Mouse (Mus musculus) kidney, postnatal 4 days (tissue): ENCODE measurements around the gene Pmf1.

Source experiments
- DNase-seq, 2 experiments: peaks; one replicate each; pipeline ENCODE4 v3.0.0; 2021; ENCODE audit warnings: mixed read lengths in 2 of 2

The Pmf1 gene

GRCm38 (mm10) chr3:88409741-88410644 is at the start of gene Pmf1:
TSS of gene Pmf1 (minus strand) at chr3:88410331.
- DNase-seq: peak; percentile 96 to 97

DNA sequence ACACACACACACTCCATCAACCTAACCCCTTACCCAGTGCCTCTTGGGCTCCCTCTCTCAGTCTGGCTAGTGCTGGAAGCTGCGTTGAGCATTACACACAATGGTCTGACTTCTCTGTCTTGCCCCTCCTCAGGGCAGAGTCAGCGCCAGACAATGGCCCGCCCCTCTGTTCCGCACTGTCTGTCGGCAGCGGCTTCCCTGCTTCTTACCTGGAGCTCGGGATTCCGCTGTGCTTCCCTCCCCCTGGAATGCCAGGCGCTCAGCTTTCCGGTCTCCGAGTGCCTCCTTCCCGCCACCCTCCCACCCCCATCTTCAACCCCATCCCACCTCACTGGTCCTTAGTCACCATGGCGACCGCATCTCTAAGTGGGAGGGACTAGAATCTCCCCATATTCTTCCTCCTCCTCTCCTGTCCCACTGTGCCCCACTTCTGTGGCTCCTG is 48.7 kb upstream of the Pmf1 start:
- peak; percentile 43 to 51 for DNase-seq

- DNase-seq: no peak
These were observed 46.8 kb upstream of the Pmf1 start for GRCm38 (mm10) chr3:88456746-88457532.

DNA sequence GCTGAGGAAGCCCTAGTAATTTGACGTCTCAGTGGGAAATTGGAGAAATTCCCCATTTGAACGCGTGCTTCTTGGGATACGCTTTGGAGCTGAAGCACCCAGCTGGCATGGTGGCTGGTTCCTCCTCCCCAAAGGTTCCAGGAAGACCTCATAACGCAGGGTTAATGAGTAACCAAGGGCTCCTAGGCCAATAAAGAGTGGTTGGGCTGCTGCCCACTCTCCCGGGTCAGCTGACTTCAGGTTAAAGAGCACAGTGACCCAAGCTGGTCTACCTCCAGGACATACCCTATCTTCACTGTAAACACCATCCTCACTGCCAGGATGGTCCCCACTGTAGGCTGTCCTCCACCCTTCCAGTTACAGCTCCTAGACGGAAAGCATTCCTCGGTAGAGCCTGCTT is 46.2 kb upstream of the Pmf1 start:
- peak; percentile 56 to 75 for DNase-seq

DNA sequence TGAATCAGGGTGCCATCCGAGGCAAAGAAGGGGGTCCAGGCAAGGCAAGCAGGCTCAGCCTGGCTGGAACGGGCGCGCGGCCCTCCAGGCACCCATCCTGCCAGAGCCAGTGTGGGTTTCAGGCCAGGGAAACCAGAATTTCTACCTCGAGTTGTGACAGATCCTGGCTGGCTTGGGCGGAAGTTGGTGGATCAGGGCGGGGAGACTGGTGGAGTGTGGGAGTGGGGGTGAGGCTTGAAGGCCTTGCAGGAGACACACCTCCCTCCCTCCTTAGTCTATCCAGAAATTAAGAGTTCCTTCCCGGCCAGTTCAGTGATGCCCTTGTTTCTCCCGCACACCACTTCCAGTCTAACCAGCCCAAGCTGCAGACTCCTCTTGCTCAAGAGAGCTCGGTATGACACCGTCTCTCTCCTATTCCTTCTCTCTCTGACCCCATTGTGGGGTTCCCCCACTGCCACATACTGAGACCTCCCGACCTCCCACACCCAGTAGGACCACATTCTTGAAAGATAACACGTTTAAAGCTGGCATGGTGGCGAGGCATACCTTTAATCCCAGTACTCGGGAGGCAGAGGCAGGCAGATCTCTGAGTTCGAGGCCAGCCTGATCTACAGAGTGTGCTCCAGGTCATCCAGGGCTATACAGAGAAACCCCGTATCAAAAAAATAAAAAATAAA is 45.6 kb upstream of the Pmf1 start:
- peak; percentile 52 to 74 for DNase-seq

GRCm38 (mm10) chr3:88454762-88455587 is 44.8 kb upstream of the Pmf1 start:
- DNase-seq: peak; percentile 45 to 62

- no peak for DNase-seq
These were observed 43.9 kb upstream of the Pmf1 start for GRCm38 (mm10) chr3:88453986-88454385.

- no peak for DNase-seq
These were observed 43.2 kb upstream of the Pmf1 start for GRCm38 (mm10) chr3:88453369-88453768.

DNA sequence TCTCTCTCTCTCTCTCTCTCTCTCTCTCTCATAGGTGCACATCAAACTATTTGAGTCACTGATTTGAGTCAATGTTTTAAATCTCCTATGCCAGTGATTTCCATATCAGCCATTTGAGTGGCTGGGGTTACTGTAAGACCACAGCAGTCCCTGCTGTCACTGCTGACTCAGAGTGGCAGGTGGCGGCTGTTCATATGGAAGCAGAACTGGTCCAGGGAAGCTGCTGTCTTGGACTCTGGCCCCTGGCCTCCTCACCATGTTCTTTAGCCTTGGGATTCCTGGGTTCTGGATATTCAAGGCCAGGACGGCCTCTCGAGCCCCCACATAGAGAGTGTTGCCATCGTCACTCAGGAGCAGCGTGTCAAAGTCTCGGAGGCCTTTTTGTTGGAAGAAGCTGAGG is 42.6 kb upstream of the Pmf1 start:
- DNase-seq: no peak

GRCm38 (mm10) chr3:88452246-88452645 is 42.1 kb upstream of the Pmf1 start:
- no peak for DNase-seq

- DNase-seq: no peak
These were observed 40.4 kb upstream of the Pmf1 start for GRCm38 (mm10) chr3:88450379-88451131.

DNA sequence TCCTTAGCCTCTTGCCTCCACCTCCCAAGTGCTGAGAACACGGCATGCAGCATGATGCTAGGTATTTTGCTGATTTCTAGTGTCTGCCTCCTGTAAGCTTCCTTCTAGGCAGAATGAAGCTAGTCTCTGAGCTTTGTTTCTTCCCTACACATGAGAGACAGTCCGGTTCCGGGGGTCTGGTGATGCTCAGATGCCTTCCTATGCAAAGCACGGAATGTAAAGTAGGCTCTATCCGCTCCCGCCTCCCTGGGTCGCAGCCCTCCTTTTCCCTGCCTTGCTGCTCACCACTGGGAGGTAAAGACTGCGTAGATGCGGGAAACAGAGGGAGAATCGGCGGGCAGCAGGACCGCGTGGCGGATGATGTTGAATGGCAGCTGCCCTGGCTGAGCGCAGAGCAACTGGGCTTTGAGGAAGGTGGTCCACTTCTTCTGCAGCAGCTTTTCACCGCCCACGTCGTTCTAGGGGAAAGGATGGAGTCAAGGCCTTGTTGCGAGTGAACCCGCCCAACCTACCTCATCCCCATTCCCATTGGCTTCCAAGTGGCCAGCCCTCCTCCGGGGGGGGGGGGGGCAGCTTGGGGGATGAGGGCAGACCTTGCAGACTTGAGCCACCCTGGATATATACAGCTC is 39.4 kb upstream of the Pmf1 start:
- peak; percentile 53 to 67 for DNase-seq

DNA sequence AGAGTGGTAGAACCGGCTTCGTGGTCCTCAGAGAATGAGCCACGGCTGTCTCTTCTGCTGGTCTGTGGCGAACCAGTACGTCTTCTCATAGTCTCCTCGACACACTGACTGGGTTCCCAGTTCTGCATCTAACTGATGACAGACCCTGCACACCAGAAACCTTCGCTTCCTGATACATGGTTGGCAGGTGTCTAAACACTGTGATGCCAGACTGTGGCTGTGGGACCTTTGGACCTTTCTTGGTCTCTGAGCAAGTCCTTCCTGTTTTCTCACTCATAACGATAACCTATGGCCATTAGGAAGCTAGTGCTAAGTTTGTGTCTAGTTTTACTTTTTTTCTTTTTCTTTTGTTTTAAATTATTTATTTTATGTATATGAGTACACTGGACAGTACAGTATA is 38.3 kb upstream of the Pmf1 start:
- no peak for DNase-seq

- no peak for DNase-seq
These were observed 37.6 kb upstream of the Pmf1 start for GRCm38 (mm10) chr3:88447676-88448183.

GRCm38 (mm10) chr3:88446471-88447123 is 36.5 kb upstream of the Pmf1 start:
- DNase-seq: no peak

- no peak for DNase-seq
These were observed 32.8 kb upstream of the Pmf1 start for GRCm38 (mm10) chr3:88442888-88443287.

DNA sequence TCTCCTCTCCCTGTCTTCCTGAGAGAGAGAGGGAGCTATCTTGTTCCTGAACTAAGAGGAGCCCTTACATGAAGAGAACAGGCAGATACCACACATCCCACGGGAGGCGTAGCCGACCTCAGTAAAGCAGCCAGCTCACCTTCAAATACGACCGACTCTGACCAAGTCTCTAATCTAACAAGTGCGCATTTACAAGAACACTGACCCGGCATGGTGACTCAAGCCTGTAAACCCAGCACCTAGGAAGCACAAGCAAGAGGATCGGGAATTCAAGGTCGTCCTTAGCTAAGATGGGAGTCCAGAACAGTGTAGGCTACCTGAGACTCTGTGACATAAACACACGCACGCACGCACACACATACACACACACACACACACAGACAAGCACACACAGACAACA is 32.4 kb upstream of the Pmf1 start:
- no peak for DNase-seq

GRCm38 (mm10) chr3:88440500-88441381 is 30.6 kb upstream of the Pmf1 start:
- peak; percentile 73 to 76 for DNase-seq

DNA sequence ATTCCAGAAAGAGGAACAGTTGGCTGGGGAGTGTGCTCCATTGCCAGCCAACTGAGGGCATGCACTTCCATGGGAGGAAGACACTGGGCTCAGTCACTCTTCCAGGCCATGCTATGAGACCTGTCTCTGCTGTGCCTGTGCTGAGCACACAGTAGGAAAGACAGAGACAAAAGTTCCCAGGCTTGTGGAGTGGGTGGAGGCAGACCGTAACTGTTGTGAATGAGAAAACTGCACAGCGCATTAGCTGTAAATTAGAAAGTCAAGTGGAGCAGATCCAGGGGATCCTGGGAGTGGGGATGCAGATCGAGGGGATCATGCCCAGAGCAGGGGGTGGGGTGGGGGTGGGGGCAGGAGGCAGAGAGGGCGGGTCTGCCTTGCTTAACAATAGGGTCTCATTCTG is 29.5 kb upstream of the Pmf1 start:
- no peak for DNase-seq
